Mouse (Mus musculus): Measurements from ENCODE around the gene Hist1h1a. TPM values are rescaled to one million over a fixed set of nuclear protein-coding genes. Genes with fewer than 3 reads are reported as not detected.

Hist1h1a gene
- polyA plus RNA-seq, 2 experiments: 3.6 to 5.4 TPM

DNA sequence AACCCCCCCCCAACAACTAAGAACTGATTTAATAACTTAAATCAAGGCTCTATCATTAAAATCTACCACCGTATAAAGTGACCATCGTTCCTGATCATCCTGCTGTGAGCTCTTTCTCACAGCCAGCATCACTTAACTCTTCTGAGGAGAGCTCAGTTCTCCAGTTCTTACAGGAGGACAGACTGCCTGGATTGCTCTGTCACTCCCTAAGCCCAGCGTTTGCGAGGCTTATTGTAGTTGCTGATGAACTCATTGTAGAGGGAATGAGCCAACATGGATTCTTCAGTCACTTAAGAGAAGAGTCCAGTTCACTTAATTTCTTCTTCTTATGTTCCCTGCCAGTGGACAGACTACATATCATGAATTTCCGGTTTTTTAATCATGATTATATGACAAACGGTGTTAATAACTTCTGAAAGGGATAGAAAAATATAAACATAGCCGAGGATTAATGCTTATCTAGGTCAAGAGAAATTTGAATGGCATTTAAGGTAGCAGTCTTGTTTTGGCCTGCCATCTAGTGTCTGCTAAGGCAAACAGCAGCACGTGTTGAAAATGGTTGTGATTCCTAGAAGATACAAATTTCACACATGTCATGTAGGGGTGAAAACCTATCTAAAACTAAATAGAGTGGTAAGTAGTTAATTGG is 31.2 kb upstream of the Hist1h1a start:
- Histone ChIP-seq H3K4me1 (ENCODE audit: control insufficient read depth, insufficient read depth, low read length) (no peaks in the 10 kb centered on the region), H3K27me3 (ENCODE audit: control insufficient read depth, insufficient read depth, low read length) (no peaks in the 10 kb centered on the region), H3K27ac (replicated peaks; ENCODE audit: low read depth, low read length) (no peak overlapping the region), H3K4me3 (replicated peaks; ENCODE audit: low read length) (no peak overlapping the region), H3K9me3 (ENCODE audit: control insufficient read depth, low read length) (no peaks in the 10 kb centered on the region), H3K9ac (ENCODE audit: low read depth, low read length, severe bottlenecking) (no peak overlapping the region), H3K4me2 (replicated peaks; ENCODE audit: low read depth, low read length, severe bottlenecking) (no peak overlapping the region), H3K36me3 (ENCODE audit: control insufficient read depth, insufficient read depth, low read length) (no peaks in the 10 kb centered on the region)
- DNase-seq (ENCODE audit: low spot score) (peak; percentile 74), ATAC-seq (ENCODE audit: low FRiP score, low read depth) (peak; percentile 50; the same call in 1 of the 2 replicates)
- 26% methylated on average over 8 of the region's 8 CpGs for WGBS
- TF ChIP-seq POLR2A (IDR thresholded peaks at IDR 0.05; ENCODE audit: borderline replicate concordance, extremely low read depth, insufficient read depth, insufficient read length): no peak

DNA sequence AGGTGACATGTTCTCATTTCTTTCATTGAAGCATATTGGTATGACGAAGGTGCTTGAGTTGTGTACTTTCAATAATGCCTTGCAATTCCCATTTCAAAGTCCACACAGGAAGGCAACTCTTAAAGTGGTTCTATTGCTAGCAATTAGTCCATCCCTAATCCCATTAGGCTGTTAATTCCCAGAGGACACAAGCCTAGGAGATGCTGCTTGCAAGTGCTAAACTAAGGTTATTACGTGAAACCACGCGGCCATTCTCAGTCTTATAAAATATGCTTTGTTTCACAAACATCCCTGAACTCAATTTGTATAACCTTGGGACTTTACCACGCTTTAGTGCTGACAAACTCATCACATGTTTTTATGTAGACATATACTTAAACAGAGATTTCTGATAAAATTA is 26.4 kb upstream of the Hist1h1a start:
- no peak overlapping the region for H3K4me2 ChIP-seq (replicated peaks; ENCODE audit: low read depth, low read length, severe bottlenecking)
- no peak overlapping the region for H3K9ac ChIP-seq (ENCODE audit: low read depth, low read length, severe bottlenecking)
- H3K27ac ChIP-seq (replicated peaks; ENCODE audit: low read depth, low read length): no peak overlapping the region
- DNase-seq (ENCODE audit: low spot score): no peak
- no peaks in the 10 kb centered on the region for H3K36me3 ChIP-seq (ENCODE audit: control insufficient read depth, insufficient read depth, low read length)
- no peaks in the 10 kb centered on the region for H3K27me3 ChIP-seq (ENCODE audit: control insufficient read depth, insufficient read depth, low read length)
- no peak for TF ChIP-seq POLR2A (IDR thresholded peaks at IDR 0.05; ENCODE audit: borderline replicate concordance, extremely low read depth, insufficient read depth, insufficient read length)
- peaks cover 9% of the 10 kb centered on the region for H3K4me1 ChIP-seq (ENCODE audit: control insufficient read depth, insufficient read depth, low read length)
- no peaks in the 10 kb centered on the region for H3K9me3 ChIP-seq (ENCODE audit: control insufficient read depth, low read length)
- no peak for ATAC-seq (ENCODE audit: low FRiP score, low read depth)
- no peak overlapping the region for H3K4me3 ChIP-seq (replicated peaks; ENCODE audit: low read length)
- 71% methylated on average over 5 of the region's 5 CpGs for WGBS

DNA sequence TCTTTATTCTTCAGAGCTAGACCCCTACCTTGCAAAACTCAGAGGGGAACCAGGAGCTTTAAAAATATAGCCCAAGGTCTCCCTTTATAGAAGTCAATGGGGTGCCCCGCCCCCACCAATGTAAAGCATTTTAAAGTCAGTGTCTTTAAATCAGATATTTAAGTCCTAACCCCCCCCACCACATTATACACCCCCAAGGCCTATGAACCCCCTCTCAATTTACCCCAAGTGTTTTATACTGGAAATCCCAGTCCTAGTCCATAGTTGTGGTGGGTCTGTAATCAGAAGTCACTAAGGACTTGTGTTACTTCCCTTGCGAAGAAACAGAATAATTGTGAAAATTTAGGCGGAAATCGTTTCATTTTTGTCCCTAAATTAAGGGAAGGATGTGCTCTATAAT is 25.4 kb upstream of the Hist1h1a start:
- 16% methylated on average over 4 of the region's 4 CpGs for WGBS
- H3K4me2 ChIP-seq (replicated peaks; ENCODE audit: low read depth, low read length, severe bottlenecking): peak overlapping the region; percentile 73
- peak overlapping the region; percentile 92 for H3K27ac ChIP-seq (replicated peaks; ENCODE audit: low read depth, low read length)
- H3K4me3 ChIP-seq (replicated peaks; ENCODE audit: low read length): peak overlapping the region; percentile 44
- peaks cover 9% of the 10 kb centered on the region for H3K4me1 ChIP-seq (ENCODE audit: control insufficient read depth, insufficient read depth, low read length)
- H3K27me3 ChIP-seq (ENCODE audit: control insufficient read depth, insufficient read depth, low read length): no peaks in the 10 kb centered on the region
- H3K9ac ChIP-seq (ENCODE audit: low read depth, low read length, severe bottlenecking): peak overlapping the region; percentile 81
- ATAC-seq (ENCODE audit: low FRiP score, low read depth) (no peak), DNase-seq (ENCODE audit: low spot score) (no peak)
- no peaks in the 10 kb centered on the region for H3K9me3 ChIP-seq (ENCODE audit: control insufficient read depth, low read length)
- no peak for TF ChIP-seq POLR2A (IDR thresholded peaks at IDR 0.05; ENCODE audit: borderline replicate concordance, extremely low read depth, insufficient read depth, insufficient read length)
- H3K36me3 ChIP-seq (ENCODE audit: control insufficient read depth, insufficient read depth, low read length): no peaks in the 10 kb centered on the region

DNA sequence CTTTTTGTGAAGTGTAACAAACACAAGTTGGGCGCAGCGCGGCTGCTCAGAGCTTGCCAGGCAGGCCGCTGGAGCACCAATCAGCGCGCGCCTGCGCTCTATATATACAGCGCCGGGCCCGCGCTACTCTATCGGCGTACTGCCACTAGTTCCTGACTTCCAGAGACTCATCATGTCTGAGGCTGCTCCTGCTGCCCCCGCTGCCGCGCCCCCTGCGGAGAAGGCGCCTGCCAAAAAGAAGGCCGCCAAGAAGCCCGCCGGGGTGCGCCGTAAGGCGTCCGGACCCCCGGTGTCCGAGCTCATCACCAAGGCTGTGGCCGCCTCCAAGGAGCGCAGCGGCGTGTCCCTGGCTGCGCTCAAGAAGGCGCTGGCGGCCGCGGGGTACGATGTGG is 24.8 kb upstream of the Hist1h1a start, which contains the start of gene Hist1h1c:
TSS of gene Hist1h1c (plus strand) at position 132 of the 392 bp plus-strand sequence.
- peak; percentile 90 for ATAC-seq (ENCODE audit: low FRiP score, low read depth)
- Histone ChIP-seq H3K27me3 (ENCODE audit: control insufficient read depth, insufficient read depth, low read length) (no peaks in the 10 kb centered on the region), H3K9me3 (ENCODE audit: control insufficient read depth, low read length) (no peaks in the 10 kb centered on the region), H3K4me2 (replicated peaks; ENCODE audit: low read depth, low read length, severe bottlenecking) (peak within 1 kb of the TSS; percentile 73), H3K27ac (replicated peaks; ENCODE audit: low read depth, low read length) (peak within 1 kb of the TSS; percentile 92), H3K4me3 (replicated peaks; ENCODE audit: low read length) (peak within 1 kb of the TSS; percentile 44), H3K9ac (ENCODE audit: low read depth, low read length, severe bottlenecking) (peak within 1 kb of the TSS; percentile 81), H3K4me1 (ENCODE audit: control insufficient read depth, insufficient read depth, low read length) (peaks cover 9% of the 10 kb centered on the region), H3K36me3 (ENCODE audit: control insufficient read depth, insufficient read depth, low read length) (no peaks in the 10 kb centered on the region)
- WGBS: 0% methylated on average over 27 of the region's 38 CpGs
- peak; percentile 97 for TF ChIP-seq POLR2A (IDR thresholded peaks at IDR 0.05; ENCODE audit: borderline replicate concordance, extremely low read depth, insufficient read depth, insufficient read length)
- DNase-seq (ENCODE audit: low spot score): peak; percentile 98

DNA sequence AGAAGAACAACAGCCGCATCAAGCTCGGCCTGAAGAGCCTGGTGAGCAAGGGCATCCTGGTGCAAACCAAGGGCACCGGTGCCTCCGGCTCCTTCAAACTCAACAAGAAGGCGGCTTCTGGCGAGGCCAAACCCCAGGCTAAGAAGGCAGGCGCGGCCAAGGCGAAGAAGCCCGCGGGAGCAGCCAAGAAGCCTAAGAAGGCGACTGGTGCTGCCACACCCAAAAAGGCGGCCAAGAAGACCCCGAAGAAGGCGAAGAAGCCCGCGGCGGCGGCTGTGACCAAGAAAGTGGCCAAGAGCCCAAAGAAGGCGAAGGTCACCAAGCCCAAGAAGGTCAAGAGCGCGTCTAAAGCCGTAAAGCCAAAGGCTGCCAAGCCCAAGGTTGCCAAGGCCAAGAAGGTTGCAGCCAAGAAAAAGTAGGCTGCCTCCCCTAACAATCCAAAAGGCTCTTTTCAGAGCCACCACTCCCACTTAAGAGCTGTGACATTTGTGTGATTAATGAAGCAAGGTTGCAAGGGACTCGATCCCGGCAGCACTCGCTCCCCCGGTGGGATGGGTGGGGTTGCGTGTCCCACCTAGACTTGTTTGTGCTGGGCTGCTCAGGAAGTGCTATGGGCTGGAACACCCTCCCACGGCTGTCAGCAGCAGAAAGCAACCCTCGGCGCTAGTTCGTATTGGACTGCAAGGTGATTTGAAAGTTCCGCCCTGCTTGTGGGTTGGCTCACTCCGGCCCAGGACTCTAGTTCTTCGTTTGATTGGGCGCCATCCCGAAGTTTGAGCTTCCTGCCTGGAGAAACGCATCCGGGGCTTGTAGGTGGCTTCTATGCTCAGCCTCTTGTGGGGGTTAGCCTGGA is 24.2 kb upstream of the Hist1h1a start:
- Histone ChIP-seq H3K27me3 (ENCODE audit: control insufficient read depth, insufficient read depth, low read length) (no peaks in the 10 kb centered on the region), H3K4me1 (ENCODE audit: control insufficient read depth, insufficient read depth, low read length) (peaks cover 9% of the 10 kb centered on the region), H3K9ac (ENCODE audit: low read depth, low read length, severe bottlenecking) (peak overlapping the region; percentile 81), H3K4me2 (replicated peaks; ENCODE audit: low read depth, low read length, severe bottlenecking) (peak overlapping the region; percentile 73), H3K36me3 (ENCODE audit: control insufficient read depth, insufficient read depth, low read length) (no peaks in the 10 kb centered on the region), H3K27ac (replicated peaks; ENCODE audit: low read depth, low read length) (peak overlapping the region; percentile 92), H3K4me3 (replicated peaks; ENCODE audit: low read length) (peak overlapping the region; percentile 44), H3K9me3 (ENCODE audit: control insufficient read depth, low read length) (no peaks in the 10 kb centered on the region)
- WGBS: under 1% methylated on average over 39 of the region's 39 CpGs
- ATAC-seq (ENCODE audit: low FRiP score, low read depth) (peak; percentile 90), DNase-seq (ENCODE audit: low spot score) (peak; percentile 97)
- peak; percentile 71; the same call in 1 of the 2 replicates for TF ChIP-seq POLR2A (IDR thresholded peaks at IDR 0.05; ENCODE audit: borderline replicate concordance, extremely low read depth, insufficient read depth, insufficient read length)

Data from limb, embryonic 14.5 days (tissue).